Mouse (Mus musculus): ENCODE measurements at regions not wholly inside any gene's neighbourhood (a gene's known extent, or its start where the extent isn't known, plus 50 kb on each side); places are given as distances from the start of the nearest gene placed in this dataset.

DNA sequence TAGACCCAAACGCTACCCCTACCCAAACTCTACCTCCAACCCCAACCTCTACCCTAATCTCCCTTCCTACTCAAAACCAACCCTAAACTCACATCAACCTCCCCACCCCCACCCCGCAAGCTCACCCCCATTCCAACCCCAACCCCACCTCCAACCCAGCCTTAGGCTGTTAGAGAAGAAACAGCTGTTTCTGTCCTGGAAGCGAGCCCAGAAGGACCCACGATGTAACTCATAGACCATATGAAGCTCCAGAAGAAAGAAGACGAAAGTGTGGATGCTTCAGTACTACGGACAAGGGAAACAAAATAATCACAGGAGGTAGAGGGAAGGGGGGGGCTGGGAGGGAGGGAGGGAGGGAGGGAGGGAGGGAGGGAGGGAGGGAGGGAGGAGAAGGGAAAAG, 58.4 kb downstream of the Sox11 start:
- ATAC-seq (replicated peaks; ENCODE audit: low read depth, poor library complexity, severe bottlenecking), result no peak

DNA sequence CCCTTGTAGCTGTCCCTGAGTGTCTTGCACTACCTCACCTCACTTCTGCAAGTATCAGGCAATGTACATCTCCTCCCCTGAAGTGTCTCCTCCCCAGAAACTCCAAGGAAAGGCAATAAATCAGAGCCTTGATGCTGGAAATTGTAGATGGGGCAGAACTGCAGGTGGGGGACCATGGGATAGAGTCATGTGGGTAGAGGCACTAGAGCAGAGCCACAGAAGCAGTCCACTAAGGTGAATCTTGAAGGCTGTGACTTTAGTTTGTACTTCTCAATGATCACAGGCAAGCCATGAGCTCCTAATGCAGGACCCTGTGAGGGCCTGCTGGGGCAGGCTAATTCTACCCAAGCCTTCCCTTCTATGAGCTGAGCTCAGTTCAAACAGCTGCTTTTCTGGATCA, 80.4 kb downstream of the Sox11 start:
- ATAC-seq (replicated peaks; ENCODE audit: low read depth, poor library complexity, severe bottlenecking), result no peak

DNA sequence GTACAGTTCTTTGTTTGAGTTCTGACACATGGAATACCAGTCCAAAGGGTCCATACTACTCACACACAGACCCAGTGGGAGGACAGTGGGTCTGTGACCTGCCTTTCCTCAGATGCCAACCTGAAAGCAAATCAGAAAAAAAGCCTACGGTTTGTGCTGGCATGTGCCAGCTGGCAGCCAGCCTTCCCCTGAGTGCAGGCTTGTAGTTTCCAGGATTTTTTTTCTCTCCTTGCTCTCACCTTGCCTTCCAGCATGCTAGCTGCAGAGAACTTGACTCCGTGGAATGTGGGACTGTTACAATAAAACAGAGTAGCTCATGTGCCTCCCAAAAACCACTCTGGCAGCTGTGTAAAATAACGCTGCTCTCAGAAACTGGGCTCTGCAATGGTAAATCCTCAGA, 88.2 kb downstream of the Sox11 start:
- ATAC-seq (replicated peaks; ENCODE audit: low read depth, poor library complexity, severe bottlenecking), result no peak

DNA sequence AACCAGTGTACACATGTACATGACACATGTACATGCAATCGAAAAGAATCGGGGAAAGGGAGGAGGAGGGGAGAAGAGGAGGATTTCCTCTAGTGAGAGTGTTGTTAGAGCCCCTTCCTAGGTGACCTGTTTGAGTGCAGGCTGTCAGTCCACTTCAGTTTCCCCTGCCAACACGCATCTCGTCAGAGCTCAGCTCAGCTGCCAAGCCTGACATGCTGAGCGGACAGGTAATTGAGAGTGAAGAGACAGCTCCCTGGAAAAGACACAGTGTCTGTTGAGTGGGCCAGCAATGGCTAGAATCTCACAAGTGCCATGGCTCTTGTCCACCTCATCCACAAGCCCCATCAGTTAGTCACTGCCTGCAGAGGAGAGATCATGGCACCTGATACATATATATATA, 90.9 kb downstream of the Sox11 start:
- no peak for ATAC-seq (replicated peaks; ENCODE audit: low read depth, poor library complexity, severe bottlenecking)

DNA sequence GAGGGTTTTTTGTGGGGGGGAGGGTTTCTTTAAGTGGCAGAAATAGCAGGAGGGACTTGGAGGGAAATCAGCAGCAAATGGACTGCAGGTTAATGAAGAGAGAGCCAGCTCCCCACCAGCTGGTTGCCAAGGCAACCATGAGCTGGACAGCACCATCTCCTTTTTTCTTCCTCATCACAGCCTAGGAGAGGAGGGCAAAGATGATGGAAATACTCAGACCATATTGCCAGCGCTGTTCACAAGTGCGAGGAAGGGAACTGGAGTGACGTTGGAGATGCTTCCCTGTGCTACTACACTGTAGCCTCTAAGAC, 93.9 kb downstream of the Sox11 start:
- no peak for ATAC-seq (replicated peaks; ENCODE audit: low read depth, poor library complexity, severe bottlenecking)

DNA sequence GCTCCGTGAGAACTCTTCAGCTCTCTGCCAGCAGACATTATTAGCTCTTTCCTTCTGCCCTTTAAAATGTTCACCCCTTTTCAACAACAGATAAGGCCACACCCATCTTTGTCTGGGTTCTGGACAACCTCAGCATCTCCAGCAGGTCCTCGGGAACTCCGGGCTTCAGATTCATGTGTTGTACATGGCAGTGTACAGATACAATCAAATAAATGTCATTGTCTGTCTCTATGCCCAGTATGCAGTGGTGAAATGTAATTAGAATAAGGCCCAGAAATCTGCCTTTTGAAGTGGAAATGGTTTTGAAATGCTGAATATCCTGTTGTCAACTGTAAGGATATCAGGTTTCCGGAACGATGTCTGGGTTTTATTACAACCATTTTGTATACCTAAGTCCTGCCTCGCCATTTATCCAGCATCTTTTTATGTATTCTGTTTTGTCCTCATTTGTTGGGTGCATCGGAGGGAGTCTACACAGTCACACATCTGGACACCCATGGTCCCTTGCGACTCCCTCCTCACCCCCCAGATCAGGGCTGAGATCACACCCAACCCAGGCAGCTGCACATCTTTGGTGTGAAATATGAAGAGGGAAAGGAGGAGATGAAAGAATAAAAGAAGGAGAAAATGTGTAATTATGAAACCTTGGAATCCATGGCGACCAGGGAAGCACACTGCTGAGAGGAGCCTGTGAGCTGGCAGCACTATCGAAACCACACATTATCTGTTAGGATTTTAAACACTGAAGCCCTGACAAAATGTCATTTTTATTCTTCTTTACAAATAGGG, 94.4 kb downstream of the Sox11 start:
- no peak for ATAC-seq (replicated peaks; ENCODE audit: low read depth, poor library complexity, severe bottlenecking)

DNA sequence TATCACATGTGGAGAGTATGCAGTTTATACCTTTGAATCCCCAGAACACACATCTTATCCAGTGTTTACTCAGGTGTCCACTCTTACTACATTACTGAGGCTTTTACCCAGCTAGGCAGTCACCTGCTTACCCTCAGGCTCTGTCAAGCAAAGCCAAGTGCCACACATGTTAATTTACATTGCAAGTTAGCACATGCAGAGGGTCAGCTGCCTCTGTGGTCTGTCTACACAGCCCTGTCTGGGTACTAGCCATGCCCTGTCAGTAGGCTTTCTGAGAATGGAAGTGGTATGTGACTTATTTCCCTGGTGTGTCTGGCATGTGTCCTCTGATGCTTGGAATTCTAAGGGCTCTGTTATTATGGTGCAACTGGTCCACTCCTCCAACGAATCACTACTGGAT, 106.6 kb downstream of the Sox11 start:
- no peak for ATAC-seq (replicated peaks; ENCODE audit: low read depth, poor library complexity, severe bottlenecking)

DNA sequence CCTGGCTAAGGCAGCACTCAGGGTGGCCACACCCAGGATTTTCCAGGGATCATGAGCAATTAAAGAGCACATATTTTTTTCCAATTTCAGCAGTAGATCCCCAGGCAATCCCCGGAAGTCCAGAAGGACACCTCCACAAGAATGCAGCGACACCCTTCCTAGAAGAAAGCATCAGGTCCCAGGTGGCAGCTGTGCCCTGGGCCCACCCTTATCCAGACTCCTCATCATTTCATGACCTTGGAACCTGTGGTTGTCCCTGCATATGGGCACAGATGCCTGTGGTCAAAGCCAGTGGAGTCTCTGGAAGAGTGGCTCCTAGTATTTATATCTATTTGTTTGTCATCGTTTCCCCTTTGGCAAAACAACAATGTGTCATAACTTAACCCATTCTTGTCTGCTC, 120.8 kb downstream of the Sox11 start:
- no peak for ATAC-seq (replicated peaks; ENCODE audit: low read depth, poor library complexity, severe bottlenecking)

DNA sequence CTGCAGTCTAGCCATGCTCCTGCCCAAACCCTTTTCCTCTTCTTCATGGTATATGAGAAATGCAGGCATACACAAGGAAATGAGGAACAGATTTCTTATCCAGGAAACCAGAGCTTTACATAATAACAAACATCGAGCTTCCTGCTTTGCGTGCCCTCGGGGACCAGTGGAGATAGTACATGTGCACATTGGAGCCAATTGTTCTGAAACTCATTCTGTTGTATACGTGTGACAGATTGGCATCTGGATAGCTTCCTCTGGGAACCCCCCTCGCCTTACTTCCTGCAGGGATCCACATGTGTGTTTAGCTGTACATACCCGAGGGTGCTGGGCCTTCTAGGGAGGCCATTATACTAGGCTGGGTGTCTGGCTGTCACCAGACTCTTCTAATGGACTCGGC, 141.2 kb downstream of the Sox11 start:
- no peak for ATAC-seq (replicated peaks; ENCODE audit: low read depth, poor library complexity, severe bottlenecking)

DNA sequence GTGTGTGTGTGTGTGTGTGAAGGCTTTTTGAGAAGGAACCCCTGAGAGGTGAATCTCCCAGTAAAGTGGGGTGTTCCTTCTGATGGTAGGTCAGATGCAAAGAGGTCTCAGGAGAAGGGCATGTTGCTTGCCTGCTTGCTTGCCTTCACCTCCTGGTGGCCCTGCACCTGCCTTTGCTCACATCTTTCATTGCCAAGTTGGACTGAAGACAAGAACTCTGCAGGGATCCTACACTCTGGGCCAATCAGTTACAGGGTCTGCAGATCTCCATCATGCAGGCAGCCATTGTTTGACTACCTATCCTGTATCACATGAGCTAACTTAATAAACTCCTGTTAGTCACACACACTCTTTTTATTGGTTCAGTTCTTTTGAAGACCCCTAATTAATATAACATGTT, 148.4 kb downstream of the Sox11 start:
- ATAC-seq (replicated peaks; ENCODE audit: low read depth, poor library complexity, severe bottlenecking), result no peak

DNA sequence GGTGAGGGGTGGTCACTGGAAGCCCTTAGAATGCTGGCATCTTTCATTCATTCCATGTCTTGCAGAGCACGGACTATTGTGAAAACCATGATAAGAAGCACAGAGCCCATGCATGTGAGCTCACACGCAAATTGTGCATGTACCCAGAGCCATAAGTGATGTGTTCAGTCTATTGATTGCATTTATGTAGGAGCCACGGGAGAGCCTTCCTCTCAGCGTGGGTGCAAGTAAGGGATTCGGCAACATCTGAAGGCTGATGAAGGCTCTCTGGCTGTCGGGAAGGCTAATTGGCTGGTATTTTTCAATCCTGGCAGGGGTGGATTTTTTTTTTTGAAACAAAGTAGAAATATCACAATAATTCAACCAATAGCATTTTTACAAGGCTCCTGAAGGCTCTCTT, 150.5 kb downstream of the Sox11 start:
- no peak for ATAC-seq (replicated peaks; ENCODE audit: low read depth, poor library complexity, severe bottlenecking)

DNA sequence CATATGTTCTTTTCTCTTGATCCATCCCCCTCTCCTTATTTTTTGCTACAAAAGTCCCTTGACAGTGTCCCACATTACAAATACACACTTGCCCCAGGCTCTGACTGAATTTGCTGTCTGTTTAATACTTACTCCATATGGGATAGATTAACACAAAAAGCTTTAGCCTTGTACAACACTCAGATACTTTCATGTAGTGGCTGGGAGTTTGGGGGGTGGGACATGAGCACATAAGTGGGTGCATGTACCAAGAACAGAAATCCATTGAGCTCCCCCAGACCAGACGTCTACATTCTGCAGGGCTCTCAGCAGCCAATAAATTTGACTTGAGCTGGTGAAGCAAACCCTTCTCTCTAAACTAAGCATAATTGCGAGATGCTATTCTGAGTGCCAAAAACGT, 154.9 kb downstream of the Sox11 start:
- no peak for ATAC-seq (replicated peaks; ENCODE audit: low read depth, poor library complexity, severe bottlenecking)

DNA sequence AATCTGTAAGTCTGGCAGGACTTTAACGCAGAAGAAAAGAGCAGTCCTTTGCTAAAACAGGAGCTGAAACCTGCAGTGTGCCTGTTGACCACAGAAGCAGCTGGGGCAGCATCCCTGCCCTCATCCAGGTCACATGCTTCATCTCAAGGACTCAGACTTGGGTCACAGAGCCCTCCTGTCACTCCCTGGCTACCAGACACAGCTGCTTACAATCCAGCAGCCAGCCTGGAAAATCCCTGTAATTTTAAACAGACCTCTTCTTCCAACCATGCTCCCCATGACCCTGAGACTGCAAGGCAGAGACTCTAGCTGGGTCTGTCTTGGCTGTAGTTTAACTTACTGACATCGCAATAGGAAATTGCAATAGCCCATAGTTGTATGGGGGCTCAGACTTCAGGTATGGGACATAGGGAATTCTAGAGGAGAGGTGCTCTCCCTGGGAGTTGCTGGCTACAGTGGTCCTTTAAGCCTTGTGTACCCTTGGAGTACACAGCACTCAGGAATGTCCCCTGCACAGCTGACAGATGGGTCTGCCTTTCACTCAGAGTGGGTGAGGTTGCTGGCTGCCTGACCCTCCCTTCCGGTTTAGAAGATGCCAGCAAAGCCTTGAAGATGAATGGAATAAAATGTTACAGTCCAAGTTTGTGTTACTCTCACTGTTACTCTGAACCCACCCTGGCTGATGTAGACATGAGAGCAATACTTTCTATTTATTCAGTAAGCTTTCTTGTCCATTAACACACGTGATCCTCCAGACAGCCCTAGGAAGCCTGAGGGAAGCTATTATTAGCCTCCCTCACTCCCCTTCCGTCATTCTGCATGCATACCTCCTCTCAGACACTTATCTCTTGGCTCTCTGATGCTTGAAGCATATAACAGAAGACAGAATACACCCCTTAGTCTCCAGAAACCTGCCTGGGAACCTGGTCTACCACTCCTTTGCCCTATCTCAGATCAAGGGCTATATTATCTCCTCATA, 159.7 kb downstream of the Sox11 start:
- no peak for ATAC-seq (replicated peaks; ENCODE audit: low read depth, poor library complexity, severe bottlenecking)

DNA sequence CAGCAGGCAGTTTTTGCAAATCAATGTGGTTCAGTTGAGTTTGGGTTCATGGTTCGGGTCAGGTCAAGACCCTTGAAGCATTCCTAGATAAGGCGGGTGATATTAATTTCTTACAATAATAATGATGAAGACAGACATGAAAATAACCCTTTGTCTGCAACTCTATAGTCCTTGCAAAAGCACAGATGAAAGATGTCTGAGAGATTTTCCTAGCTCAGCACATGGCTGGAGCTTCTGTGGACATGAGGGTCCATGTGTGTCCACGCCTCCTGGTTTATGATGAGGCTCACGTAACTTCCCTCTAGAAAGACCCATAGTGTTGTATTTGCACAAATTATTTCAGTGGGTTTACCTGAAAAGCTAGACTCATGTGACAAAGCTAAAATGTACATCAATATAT, 168.8 kb downstream of the Sox11 start:
- no peak for ATAC-seq (replicated peaks; ENCODE audit: low read depth, poor library complexity, severe bottlenecking)

DNA sequence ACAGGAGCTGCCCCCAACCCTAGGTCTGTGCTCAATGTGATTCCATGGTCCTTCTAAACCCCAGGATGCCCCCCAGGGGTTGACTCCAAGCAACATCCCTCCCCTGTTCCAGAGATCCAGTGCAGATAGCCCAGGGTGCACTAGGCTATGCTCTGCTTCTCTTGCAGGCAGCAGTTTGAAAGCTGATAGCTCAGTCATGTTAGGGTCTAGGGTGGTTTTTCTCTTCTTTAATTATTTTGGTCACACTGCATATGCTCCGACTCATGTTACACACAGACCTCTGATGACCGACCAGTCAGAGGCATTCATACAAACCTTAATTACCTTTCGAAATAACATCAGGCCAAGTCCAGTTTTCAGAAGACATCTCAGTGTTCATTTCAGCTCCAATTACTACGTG, 169.2 kb downstream of the Sox11 start:
- ATAC-seq (replicated peaks; ENCODE audit: low read depth, poor library complexity, severe bottlenecking), result no peak

DNA sequence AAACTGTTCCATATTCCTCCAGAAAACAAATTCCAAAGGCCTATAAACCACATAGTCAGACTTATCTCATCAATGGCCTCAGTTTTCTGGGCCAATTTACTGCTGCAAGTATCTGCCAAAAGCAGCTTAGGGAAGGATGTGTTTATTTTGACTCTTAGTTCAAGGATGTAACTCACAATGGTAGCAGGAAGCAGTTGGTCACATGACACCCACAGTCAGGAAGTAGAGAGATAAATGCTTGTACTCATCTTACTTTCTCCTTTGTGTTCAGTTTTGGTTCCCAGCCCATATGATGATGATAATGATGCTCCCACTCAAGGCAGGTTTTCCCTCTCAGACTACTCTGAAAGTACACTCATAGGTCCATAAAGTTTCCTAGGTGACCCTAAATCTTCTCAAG, 170.8 kb downstream of the Sox11 start:
- no peak for ATAC-seq (replicated peaks; ENCODE audit: low read depth, poor library complexity, severe bottlenecking)

DNA sequence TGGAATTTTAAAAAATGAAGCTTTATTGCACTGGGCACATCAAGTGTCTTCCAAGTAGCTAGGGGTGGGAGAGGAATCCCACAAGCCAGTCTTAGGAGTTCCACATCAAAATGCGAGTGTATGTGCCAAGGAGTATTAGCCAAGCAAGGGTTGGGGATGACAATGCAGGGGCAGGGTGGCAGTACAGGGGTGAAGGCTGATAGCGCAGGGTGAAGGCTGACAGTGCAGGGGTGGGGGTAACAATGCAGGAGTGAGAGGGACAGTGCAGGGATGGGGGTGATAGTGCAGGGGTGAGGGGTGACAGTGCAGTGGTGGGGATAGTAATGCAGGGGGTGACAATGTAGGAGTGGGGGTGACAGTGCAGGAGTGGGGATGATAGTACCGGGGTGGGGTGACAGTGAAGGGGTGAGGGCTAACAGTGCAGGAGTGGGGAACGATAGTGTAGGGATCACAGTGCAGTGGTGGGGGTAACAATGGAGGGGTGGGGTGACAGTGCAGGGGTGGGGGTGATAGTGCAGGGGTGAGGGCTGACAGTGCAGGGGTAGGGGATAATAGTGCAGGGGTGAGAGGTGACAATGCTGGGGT, 177.4 kb downstream of the Sox11 start:
- no peak for ATAC-seq (replicated peaks; ENCODE audit: low read depth, poor library complexity, severe bottlenecking)

DNA sequence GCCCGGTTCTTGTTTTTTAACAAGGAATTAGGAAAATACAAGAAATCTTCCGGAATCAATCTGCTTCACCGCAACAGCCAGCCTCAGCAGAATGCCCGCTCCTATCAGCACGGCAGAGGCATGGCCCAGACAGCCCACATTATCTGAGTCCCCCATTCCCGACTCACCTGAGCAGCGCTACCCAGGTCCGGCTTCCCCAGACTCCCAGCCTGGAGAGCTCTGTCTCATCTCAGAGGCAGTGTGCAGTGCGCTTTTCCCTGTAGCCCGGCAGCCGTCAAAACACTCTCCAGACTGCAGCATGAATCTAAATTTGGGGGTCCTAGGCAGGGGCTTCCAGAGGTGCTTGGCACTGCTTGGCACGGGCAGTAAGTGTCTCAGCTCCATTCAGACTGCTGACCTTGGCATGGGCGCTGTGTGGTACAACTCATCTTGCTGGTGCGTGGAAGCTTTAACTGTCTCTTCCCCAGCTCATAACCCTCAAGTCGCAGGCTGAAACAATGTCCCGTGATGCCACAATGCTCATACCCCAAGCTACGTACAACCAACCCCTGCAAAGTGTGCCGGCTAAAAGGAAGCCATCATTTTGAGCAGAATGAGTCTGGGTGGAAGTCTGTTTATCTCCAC, 182.2 kb downstream of the Sox11 start:
- no peak for ATAC-seq (replicated peaks; ENCODE audit: low read depth, poor library complexity, severe bottlenecking)

DNA sequence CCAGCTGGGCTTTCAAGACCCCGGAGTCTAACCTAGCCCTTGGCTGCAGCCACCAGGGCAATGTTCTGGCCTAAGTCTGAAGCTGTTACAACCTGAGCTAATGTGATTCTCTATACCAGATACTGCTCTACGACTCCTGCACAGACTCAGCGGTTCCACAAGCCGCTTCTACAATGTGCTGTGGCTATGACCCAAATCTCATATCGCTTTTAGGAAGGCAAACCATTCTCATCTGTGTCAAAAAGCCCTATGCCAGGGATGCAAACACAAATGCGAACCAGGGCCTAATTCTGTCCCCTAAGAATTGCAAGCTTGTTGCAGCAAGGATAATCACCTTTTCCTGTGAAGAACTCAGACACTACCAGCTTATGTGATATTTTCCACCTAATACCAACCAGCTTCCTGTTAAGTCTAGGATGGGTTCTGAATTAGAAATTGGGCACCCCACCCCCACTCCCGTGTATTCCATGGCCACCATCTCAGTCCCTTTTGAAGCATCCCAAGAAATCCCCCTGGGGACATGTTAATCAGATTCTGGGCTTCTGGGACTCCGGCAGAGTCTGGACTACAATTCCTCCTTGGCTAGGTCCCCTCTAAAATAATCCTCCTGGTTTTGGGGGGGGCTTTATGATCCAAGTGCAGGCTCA, 182.8 kb downstream of the Sox11 start:
- ATAC-seq (replicated peaks; ENCODE audit: low read depth, poor library complexity, severe bottlenecking), result no peak
